Mouse (Mus musculus): Measurements from ENCODE around the gene Olfr584.

DNA sequence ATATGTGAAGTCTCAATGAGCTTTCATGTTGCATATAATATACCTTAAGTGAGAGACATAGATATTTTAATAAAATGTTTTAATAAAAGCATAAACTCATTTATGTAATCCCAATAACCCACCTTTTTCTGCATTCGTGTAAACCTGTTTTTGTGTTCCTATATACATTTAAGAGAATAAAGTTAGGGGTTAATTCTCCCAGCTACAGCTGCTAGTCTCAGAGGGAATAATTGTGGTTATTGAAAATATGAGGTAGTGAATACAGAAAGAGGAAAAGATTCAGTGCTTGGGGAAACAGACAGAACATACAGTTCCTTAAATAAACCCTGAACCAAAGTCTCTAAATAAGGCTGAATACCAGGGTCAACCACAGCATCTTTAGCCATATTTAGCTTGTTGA lies at the start of gene Olfr584:
- TF ChIP-seq POLR2A (IDR thresholded peaks at IDR 0.05; ENCODE audit: low read depth, low read length): no peak
- TF ChIP-seq CTCF (IDR thresholded peaks at IDR 0.05; ENCODE audit: borderline replicate concordance, insufficient read depth, low read length): no peak

All from embryonic fibroblast, embryonic 13.5 days (primary cell).